Mouse (Mus musculus) limb, embryonic 12.5 days (tissue): ENCODE data around the gene Pdzd2. TPM values are rescaled to one million over a fixed set of nuclear protein-coding genes. Genes with fewer than 3 reads are reported as not detected.

ENCODE experiments used
- ATAC-seq: fragments of 200-750 bp; cut with Nextera tagmentation; 2 replicates; pipeline ENCODE4 v1.8.0; 2017; ENCODE audit warnings: low read depth, moderate TSS enrichment; ENCODE audit not compliant: insufficient number of reproducible peaks, insufficient read depth, low FRiP score, low TSS enrichment
- H3K27ac ChIP-seq: fragments of 300-500 bp; sonication (generic); 2 replicates; pipeline ENCODE4 v1.5.1; 2016; ENCODE audit warnings: mild to moderate bottlenecking, moderate library complexity
- H3K27me3 ChIP-seq: fragments of 300-500 bp; sonication (generic); 2 replicates; pipeline ENCODE4 v1.6.1; 2016; ENCODE audit warnings: mild to moderate bottlenecking, moderate library complexity
- H3K36me3 ChIP-seq: fragments of 300-500 bp; sonication (generic); 2 replicates; pipeline ENCODE4 v1.6.1; 2016; ENCODE audit warnings: mild to moderate bottlenecking, moderate library complexity
- H3K4me1 ChIP-seq: fragments of 300-500 bp; sonication (generic); replicated peaks from 2 replicates; pipeline ENCODE4 v1.6.1; 2016
- H3K4me2 ChIP-seq: fragments of 300-500 bp; sonication (generic); 2 replicates; pipeline ENCODE4 v1.6.1; 2016; ENCODE audit warnings: mild to moderate bottlenecking, moderate library complexity
- H3K4me3 ChIP-seq: fragments of 300-500 bp; sonication (generic); replicated peaks from 2 replicates; pipeline ENCODE4 v1.5.1; 2016; ENCODE audit warnings: mild to moderate bottlenecking
- H3K9ac ChIP-seq: fragments of 300-500 bp; sonication (generic); replicated peaks from 2 replicates; pipeline ENCODE4 v1.6.1; 2016; ENCODE audit warnings: mild to moderate bottlenecking, moderate library complexity
- H3K9me3 ChIP-seq: fragments of 300-500 bp; sonication (generic); 2 replicates; pipeline ENCODE4 v1.6.1; 2016; ENCODE audit warnings: mild to moderate bottlenecking, moderate library complexity
- WGBS: fragments of 180-500 bp; shearing (Covaris S2); methylation state at CpG from one replicate; pipeline ENCODE4 v1.1.7; 2016; 5-methylcytosine and 5-hydroxymethylcytosine counted together
- polyA plus RNA-seq: library from polyadenylated mRNA; unstranded; fragments of >200 nt; fragmentation: Nextera tagmentation; extraction: Ambion mirVana; gene quantifications from 2 replicates; pipeline ENCODE4 v1.2.1, GENCODE M21; 2016

Gene Pdzd2
- polyA plus RNA-seq, 1 experiment from 2014 or later: 32.5 TPM

DNA sequence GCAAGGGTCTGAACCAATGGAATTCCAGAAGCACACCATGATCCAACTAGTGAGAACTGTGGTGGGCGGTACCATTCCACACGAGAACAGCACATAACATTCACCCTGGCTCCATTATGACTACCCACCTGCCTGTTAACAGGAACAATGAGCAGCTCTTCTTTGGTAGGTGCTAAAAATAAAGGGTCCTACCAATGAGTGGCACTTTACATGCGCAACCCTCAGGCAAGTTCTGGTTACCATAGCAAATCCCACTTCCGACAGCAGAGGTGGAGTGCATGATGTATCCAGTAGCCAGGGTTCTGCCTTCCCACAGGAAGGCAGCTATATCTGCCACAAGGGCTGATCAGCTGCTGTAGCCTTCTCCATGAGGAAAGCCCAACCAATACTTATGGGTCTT is 11.3 kb downstream of the Pdzd2 start:
- no peak overlapping the region for H3K4me3 ChIP-seq
- no peak overlapping the region for H3K9ac ChIP-seq
- 84% methylated on average over 4 of the region's 4 CpGs for WGBS
- no peak overlapping the region for H3K4me2 ChIP-seq
- peaks cover 20% of the 10 kb centered on the region for H3K4me1 ChIP-seq
- no peaks in the 10 kb centered on the region for H3K9me3 ChIP-seq
- no peaks in the 10 kb centered on the region for H3K27me3 ChIP-seq
- H3K27ac ChIP-seq: no peak overlapping the region
- H3K36me3 ChIP-seq: no peaks in the 10 kb centered on the region
- no peak for ATAC-seq

DNA sequence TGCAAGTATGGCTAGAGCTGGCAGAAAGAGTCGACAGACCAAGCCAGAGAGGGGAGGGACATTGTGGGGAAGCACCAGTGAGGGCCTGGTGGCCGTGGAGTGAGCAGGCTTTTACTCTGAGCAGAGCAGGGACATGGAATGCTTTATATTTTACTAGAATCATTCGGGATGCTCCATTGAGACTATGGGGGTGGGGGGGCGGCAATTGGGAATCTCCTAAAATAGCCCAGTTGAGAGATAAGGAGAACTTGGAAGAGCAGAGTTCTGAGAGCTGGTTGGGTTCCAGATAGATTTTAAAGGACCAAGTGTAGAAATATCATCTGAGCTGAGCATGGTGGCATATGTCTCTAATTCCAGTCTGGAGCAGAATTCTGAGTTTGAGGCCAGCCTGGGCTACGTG is 14.5 kb downstream of the Pdzd2 start:
- no peak for ATAC-seq
- Histone ChIP-seq H3K4me2 (no peak overlapping the region), H3K36me3 (no peaks in the 10 kb centered on the region; the same call in 1 of the 2 replicates), H3K27me3 (no peaks in the 10 kb centered on the region), H3K9ac (no peak overlapping the region), H3K4me1 (peaks cover 15% of the 10 kb centered on the region), H3K4me3 (no peak overlapping the region), H3K27ac (no peak overlapping the region), H3K9me3 (no peaks in the 10 kb centered on the region)
- WGBS: 73% methylated on average over 5 of the region's 5 CpGs

DNA sequence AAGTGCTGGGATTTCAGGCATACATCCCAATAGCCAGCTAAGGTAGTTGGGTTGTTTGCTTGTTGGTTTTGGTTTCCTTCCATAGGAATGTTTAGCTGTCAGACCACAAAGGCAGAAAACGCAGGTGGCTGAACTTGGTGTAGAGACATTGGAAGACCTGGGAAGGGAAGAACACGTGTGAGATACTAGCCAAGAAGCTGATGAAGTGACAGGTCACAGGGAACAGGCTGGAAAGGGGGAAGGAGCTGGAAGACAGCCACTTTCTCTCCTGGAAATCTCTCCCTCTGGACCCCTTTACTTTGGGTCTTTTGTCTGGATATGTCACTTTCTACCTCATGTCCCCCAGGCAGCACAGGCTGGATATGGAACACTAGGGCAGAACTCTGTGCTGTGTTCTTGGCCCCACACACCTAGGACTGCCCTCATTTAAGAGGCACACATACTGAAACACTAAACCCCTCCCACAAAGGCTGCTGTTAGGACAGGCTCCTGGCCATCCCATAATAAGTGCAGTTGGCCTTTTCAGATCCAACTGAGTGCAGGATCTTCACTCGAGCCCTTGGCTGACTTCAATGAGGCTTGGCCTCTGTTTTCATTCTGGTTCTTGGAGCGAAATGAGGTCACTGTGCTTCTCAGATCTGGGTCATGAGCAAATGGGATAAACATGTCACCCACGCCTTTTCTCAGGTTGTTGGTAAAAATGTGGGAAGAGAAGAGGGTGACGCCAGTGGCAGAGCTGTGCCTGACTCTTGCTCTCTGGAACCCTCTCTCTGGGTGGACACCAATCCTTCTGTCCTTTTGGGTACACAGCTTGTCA is 17.8 kb downstream of the Pdzd2 start:
- WGBS: 71% methylated on average over 6 of the region's 6 CpGs
- ATAC-seq: no peak

DNA sequence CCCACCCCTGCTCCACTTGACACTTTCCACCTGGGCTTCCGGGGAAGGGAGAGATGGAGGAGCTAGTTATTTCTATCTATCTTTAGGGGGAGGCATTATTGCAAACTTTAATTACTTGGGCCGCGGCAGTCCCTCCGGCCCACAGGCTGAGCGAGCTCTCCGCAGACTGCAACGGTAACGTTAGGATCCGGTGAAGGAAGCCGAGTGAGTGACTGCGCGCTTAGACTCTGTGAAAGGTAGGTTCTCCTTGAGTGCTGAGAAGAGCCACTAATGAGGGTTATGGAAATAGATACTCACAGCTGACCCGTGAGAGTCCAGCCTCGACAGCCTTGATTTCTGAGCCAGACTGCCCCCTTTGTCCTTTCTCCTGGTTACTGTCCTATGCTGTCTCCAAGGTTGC is 20.9 kb downstream of the Pdzd2 start:
- Histone ChIP-seq H3K4me3 (no peak overlapping the region), H3K4me1 (peaks cover 33% of the 10 kb centered on the region)
- no peak for ATAC-seq

More for the DNA sequence above, 17.8 kb downstream of the Pdzd2 start:
- no peak overlapping the region for H3K4me2 ChIP-seq
- H3K27me3 ChIP-seq: no peaks in the 10 kb centered on the region
- H3K4me3 ChIP-seq: no peak overlapping the region
- peaks cover 36% of the 10 kb centered on the region for H3K4me1 ChIP-seq
- H3K27ac ChIP-seq: no peak overlapping the region
- no peaks in the 10 kb centered on the region; the same call in 1 of the 2 replicates for H3K36me3 ChIP-seq
- no peak overlapping the region for H3K9ac ChIP-seq
- H3K9me3 ChIP-seq: no peaks in the 10 kb centered on the region

DNA sequence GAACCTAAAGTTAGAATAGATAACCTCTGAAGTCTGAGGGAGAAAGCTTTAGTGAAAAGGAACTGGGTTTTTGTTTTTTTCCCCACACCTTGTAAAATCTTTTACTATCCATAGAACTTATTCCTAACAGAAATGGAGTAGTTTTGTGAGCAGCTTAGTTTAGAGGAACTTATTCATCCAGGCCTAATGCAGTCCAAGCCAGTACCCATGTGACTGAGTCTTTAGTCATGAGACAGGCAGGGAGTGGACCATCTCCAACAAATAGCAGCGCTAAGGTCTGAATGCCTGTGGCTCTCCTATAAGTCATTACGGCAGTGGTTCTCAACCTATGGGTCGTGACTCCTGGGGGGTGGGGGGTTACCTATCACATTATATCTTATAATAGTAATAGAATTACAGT is 22.3 kb downstream of the Pdzd2 start:
- H3K4me1 ChIP-seq: peaks cover 31% of the 10 kb centered on the region
- WGBS: 83% methylated on average over 3 of the region's 3 CpGs
- no peak overlapping the region for H3K27ac ChIP-seq
- no peak overlapping the region for H3K9ac ChIP-seq
- no peak for ATAC-seq
- H3K27me3 ChIP-seq: no peaks in the 10 kb centered on the region
- H3K9me3 ChIP-seq: no peaks in the 10 kb centered on the region
- H3K4me2 ChIP-seq: no peak overlapping the region
- no peaks in the 10 kb centered on the region; the same call in 1 of the 2 replicates for H3K36me3 ChIP-seq
- H3K4me3 ChIP-seq: no peak overlapping the region

More for the DNA sequence above, 20.9 kb downstream of the Pdzd2 start:
- Histone ChIP-seq H3K27me3 (no peaks in the 10 kb centered on the region), H3K27ac (no peak overlapping the region), H3K9me3 (no peaks in the 10 kb centered on the region), H3K9ac (no peak overlapping the region), H3K4me2 (no peak overlapping the region), H3K36me3 (no peaks in the 10 kb centered on the region; the same call in 1 of the 2 replicates)
- 76% methylated on average over 14 of the region's 14 CpGs for WGBS

DNA sequence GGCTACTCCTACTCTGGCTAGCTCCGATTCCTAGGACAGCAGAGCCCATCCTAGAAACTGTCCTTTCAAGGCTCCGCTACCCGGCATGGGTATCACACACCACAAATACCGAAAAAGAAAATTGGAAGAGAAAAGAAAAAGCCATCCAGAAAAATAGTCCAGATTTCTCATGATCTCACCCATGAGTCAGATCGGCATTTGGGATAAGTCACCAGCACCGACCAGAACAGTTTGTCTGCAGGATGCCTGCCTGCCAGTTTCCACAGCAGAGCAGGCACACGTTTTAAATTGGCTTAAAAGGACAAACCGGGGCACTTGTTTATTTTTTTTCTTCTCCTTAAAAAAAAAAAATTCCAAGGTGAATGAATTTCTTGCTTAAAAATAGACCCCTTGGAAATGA is 22.8 kb downstream of the Pdzd2 start:
- 74% methylated on average over 8 of the region's 8 CpGs for WGBS
- no peak for ATAC-seq
- H3K27me3 ChIP-seq: no peaks in the 10 kb centered on the region
- no peak overlapping the region for H3K9ac ChIP-seq
- H3K27ac ChIP-seq: no peak overlapping the region
- H3K4me2 ChIP-seq: no peak overlapping the region
- H3K36me3 ChIP-seq: no peaks in the 10 kb centered on the region; the same call in 1 of the 2 replicates
- peaks cover 31% of the 10 kb centered on the region for H3K4me1 ChIP-seq
- no peak overlapping the region for H3K4me3 ChIP-seq
- no peaks in the 10 kb centered on the region for H3K9me3 ChIP-seq

DNA sequence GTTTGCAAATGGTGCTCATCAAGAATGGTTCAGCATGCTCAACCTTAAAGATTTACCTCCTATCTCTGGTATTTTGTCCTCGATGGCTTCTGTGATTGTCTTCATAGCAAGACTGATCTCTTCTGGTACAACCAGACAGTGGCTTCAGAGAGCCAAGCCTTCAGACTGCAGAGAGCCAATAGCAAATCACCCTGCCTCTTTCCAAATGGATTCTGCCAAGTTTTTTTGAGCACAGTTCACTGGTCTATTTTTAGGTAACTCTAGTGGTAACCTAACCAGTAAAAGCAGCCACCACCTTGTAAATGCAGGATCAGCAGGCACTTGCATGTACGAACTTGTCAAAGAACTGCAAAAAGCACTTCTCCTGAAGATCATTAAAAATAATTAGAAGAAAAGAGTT is 25.4 kb downstream of the Pdzd2 start:
- Histone ChIP-seq H3K4me1 (peaks cover 26% of the 10 kb centered on the region), H3K9me3 (0 out of 2 replicates have a peak, but pooled peaks cover 8% of the 10 kb centered on the region), H3K4me2 (no peak overlapping the region), H3K4me3 (no peak overlapping the region), H3K27me3 (no peaks in the 10 kb centered on the region), H3K9ac (no peak overlapping the region), H3K36me3 (peaks cover 13% of the 10 kb centered on the region; the same call in 1 of the 2 replicates), H3K27ac (no peak overlapping the region)
- WGBS: 68% methylated on average over 2 of the region's 2 CpGs
- no peak for ATAC-seq

DNA sequence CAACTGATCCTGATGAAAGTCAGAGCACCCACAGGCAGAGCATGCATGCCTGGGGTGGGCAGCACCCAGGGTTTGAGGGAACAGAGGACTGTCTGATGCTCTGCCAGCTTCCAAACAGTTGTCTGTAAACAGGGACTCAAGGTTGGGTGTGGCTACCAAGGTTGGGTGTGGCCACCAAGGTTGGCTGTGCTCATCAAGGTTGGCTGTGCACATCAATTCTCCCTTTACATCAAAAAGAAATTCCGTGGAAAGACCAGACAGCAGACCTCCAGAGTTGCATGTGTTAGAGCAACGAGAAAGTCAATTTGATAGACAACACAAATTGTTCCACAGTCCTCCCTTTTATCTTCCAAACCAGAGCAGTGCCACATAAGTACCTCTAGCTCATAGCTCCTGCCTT is 26.5 kb downstream of the Pdzd2 start:
- no peak overlapping the region for H3K27ac ChIP-seq
- no peak for ATAC-seq
- H3K4me1 ChIP-seq: peaks cover 15% of the 10 kb centered on the region
- 78% methylated on average over 2 of the region's 2 CpGs for WGBS
- peaks cover 13% of the 10 kb centered on the region; the same call in 1 of the 2 replicates for H3K36me3 ChIP-seq
- H3K4me3 ChIP-seq: no peak overlapping the region
- H3K9ac ChIP-seq: no peak overlapping the region
- H3K9me3 ChIP-seq: 0 out of 2 replicates have a peak, but pooled peaks cover 8% of the 10 kb centered on the region
- no peaks in the 10 kb centered on the region for H3K27me3 ChIP-seq
- H3K4me2 ChIP-seq: no peak overlapping the region

DNA sequence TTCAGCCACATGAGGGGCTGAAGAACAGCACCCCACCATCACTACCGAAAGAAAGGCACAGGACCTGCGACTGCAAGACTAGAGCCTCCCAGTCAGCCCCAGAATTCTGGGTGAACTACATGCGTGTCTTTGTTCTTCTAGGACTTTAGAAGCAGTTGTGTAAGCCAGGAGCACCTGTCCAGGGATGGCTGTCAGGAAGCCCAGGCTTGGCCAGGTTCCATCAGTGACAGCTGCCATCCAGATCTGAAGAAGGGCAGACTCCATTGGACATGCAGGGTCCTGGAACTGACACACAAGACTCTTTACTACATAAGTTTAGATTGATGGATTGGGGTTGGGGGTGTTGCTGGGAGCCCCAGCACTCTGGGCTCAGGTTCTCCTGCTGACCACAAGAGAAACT is 29.7 kb downstream of the Pdzd2 start:
- Histone ChIP-seq H3K36me3 (peaks cover 13% of the 10 kb centered on the region; the same call in 1 of the 2 replicates), H3K4me2 (no peak overlapping the region), H3K27me3 (no peaks in the 10 kb centered on the region), H3K9ac (no peak overlapping the region), H3K9me3 (0 out of 2 replicates have a peak, but pooled peaks cover 8% of the 10 kb centered on the region), H3K4me1 (peaks cover 8% of the 10 kb centered on the region; the same call in 1 of the 2 replicates), H3K4me3 (no peak overlapping the region), H3K27ac (no peak overlapping the region)
- ATAC-seq: no peak
- 97% methylated on average over 3 of the region's 3 CpGs for WGBS

DNA sequence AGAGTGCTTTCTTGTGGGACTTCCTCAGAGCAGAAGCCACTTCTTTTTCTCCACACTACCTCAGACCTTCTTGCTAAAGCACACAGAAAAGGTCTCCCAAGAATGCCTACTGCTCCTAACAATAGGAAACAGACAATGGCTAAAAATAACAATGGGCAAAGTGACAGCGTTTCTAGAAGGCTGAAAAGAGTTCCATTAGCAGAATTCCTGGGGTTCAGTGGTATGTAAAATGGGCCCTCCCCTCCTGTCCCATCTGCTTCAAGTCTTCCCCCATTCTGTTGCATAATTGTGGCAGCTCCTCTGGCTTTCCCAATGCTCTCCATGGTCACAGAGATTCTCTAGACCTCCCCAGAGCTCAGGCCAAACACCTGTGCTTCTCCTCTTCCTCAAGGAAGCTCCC is 31.4 kb downstream of the Pdzd2 start:
- no peak for ATAC-seq
- Histone ChIP-seq H3K9ac (no peak overlapping the region), H3K4me3 (no peak overlapping the region)

DNA sequence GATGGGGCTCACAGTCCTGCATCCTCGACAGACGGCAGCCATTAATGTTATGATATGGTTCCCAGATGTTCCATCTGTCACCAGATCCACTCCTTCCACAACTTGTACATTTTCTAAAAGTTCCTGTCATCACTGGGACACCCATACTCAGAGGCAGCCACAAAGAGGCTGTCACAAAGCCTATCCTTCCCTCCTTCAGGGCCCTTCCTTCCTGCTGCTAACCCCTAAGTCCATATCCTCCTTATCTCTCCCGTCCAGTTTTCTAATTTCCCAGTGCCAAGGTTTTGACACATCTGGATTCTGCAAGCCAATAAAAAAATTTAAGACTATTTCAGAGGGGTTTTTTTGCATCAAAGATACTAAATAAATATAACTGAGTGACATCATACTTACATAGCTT is 32.8 kb downstream of the Pdzd2 start:
- WGBS: 56% methylated on average over 3 of the region's 3 CpGs
- Histone ChIP-seq H3K36me3 (peaks cover 13% of the 10 kb centered on the region; the same call in 1 of the 2 replicates), H3K4me1 (no peaks in the 10 kb centered on the region; the same call in 1 of the 2 replicates), H3K4me3 (no peak overlapping the region), H3K27ac (no peak overlapping the region), H3K4me2 (no peak overlapping the region), H3K9ac (no peak overlapping the region), H3K9me3 (0 out of 2 replicates have a peak, but pooled peaks cover 8% of the 10 kb centered on the region), H3K27me3 (peaks cover 4% of the 10 kb centered on the region)
- ATAC-seq: no peak

More for the DNA sequence above, 31.4 kb downstream of the Pdzd2 start:
- WGBS: 27% methylated on average over 1 of the region's 1 CpGs
- Histone ChIP-seq H3K27me3 (no peaks in the 10 kb centered on the region; the same call in 1 of the 2 replicates), H3K36me3 (peaks cover 13% of the 10 kb centered on the region; the same call in 1 of the 2 replicates), H3K4me2 (no peak overlapping the region), H3K27ac (no peak overlapping the region), H3K9me3 (0 out of 2 replicates have a peak, but pooled peaks cover 8% of the 10 kb centered on the region), H3K4me1 (no peaks in the 10 kb centered on the region; the same call in 1 of the 2 replicates)
